Mouse (Mus musculus) midbrain, embryonic 15.5 days (tissue): ENCODE data around the gene Trp53. TPM values are rescaled to one million over a fixed set of nuclear protein-coding genes. Genes with fewer than 3 reads are reported as not detected.
"Not testable (repeated sequence)": the region's sequence is repeated elsewhere in the genome, so short reads cannot be mapped to it uniquely, and the experiment has no call there.

Experiments
- ATAC-seq: fragments of 200-750 bp; cut with Nextera tagmentation; replicated peaks from 2 replicates; pipeline ENCODE4 v1.8.0; 2017; ENCODE audit warnings: moderate TSS enrichment
- H3K27ac ChIP-seq: fragments of 300-500 bp; sonication (generic); 2 replicates; pipeline ENCODE4 v1.5.1; 2015; ENCODE audit warnings: mild to moderate bottlenecking, inconsistent platforms
- H3K27me3 ChIP-seq: fragments of 300-500 bp; sonication (generic); replicated peaks from 2 replicates; pipeline ENCODE4 v1.6.1; 2015; ENCODE audit warnings: inconsistent platforms
- H3K36me3 ChIP-seq: fragments of 300-500 bp; sonication (generic); replicated peaks from 2 replicates; pipeline ENCODE4 v1.6.1; 2015; ENCODE audit warnings: inconsistent platforms
- H3K4me1 ChIP-seq: fragments of 300-500 bp; sonication (generic); 2 replicates; pipeline ENCODE4 v1.6.1; 2015; ENCODE audit warnings: inconsistent platforms
- H3K4me2 ChIP-seq: fragments of 300-500 bp; sonication (generic); 2 replicates; pipeline ENCODE4 v1.6.1; 2015; ENCODE audit warnings: inconsistent platforms, mild to moderate bottlenecking, moderate library complexity
- H3K4me3 ChIP-seq: fragments of 300-500 bp; sonication (generic); 2 replicates; pipeline ENCODE4 v1.5.1; 2015; ENCODE audit warnings: mild to moderate bottlenecking, inconsistent platforms
- H3K9ac ChIP-seq: fragments of 300-500 bp; sonication (generic); 2 replicates; pipeline ENCODE4 v1.6.1; 2015; ENCODE audit warnings: mild to moderate bottlenecking, inconsistent platforms
- H3K9me3 ChIP-seq: fragments of 300-500 bp; sonication (generic); 2 replicates; pipeline ENCODE4 v1.6.1; 2016; ENCODE audit warnings: inconsistent platforms
- WGBS: fragments of 180-500 bp; shearing (Covaris S2); methylation state at CpG from one replicate; pipeline ENCODE4 v1.1.7; 2015; ENCODE audit warnings: mixed read lengths; 5-methylcytosine and 5-hydroxymethylcytosine counted together
- polyA plus RNA-seq: library from polyadenylated mRNA; unstranded; fragments of >200 nt; fragmentation: Nextera tagmentation; extraction: Ambion mirVana; gene quantifications from 2 replicates; pipeline ENCODE4 v1.2.1, GENCODE M21; 2015

Trp53 gene
- polyA plus RNA-seq, 1 experiment from 2014 or later = 60.4 TPM

- 88% methylated on average over 7 of the region's 7 CpGs for WGBS
- peaks cover 11% of the 10 kb centered on the region for H3K4me1 ChIP-seq
- no peaks in the 10 kb centered on the region for H3K36me3 ChIP-seq
- no peak overlapping the region for H3K4me2 ChIP-seq
- H3K4me3 ChIP-seq = no peak overlapping the region
- 0 out of 2 replicates have a peak, but pooled peaks cover under 1% of the 10 kb centered on the region for H3K27me3 ChIP-seq
- H3K9me3 ChIP-seq = no peaks in the 10 kb centered on the region
- no peak overlapping the region for H3K27ac ChIP-seq
- no peak overlapping the region for H3K9ac ChIP-seq
- no peak for ATAC-seq
These were observed 40.4 kb downstream of the Trp53 start for GRCm38 (mm10) chr11:69620394-69621081.

GRCm38 (mm10) chr11:69621571-69622268 lies 41.6 kb downstream of the Trp53 start, which contains the start of gene Sat2:
TSS of gene Sat2 (plus strand) at chr11:69622024.
- H3K36me3 ChIP-seq = no peaks in the 10 kb centered on the region
- peak within 1 kb of the TSS; percentile 50 for H3K4me3 ChIP-seq
- H3K9ac ChIP-seq = peak within 1 kb of the TSS; percentile 63
- H3K27ac ChIP-seq = peak within 1 kb of the TSS; percentile 82
- H3K4me2 ChIP-seq = peak within 1 kb of the TSS; percentile 79
- 0% methylated on average over 20 of the region's 20 CpGs for WGBS
- ATAC-seq = peak; percentile 90
- H3K9me3 ChIP-seq = no peaks in the 10 kb centered on the region
- H3K27me3 ChIP-seq = no peaks in the 10 kb centered on the region
- peaks cover 11% of the 10 kb centered on the region for H3K4me1 ChIP-seq

DNA sequence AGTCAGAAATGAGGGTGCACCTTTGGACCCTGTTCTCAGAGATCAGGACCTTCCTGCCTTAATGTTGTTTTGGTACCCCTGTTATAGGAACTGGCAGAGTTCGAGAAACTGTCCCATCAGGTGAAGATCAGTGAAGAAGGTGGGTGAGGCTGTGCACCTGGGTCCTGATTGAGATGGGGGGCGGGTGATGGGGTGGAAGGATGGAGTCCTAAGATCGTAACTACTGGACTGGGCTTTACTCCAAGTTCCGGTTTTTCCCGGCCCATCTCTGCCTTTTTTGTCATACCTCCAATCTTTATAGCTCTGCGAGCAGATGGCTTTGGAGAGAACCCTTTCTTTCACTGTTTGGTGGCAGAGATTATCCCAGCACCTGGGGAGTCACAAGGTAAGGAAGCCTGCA lies 42.2 kb downstream of the Trp53 start:
- Histone ChIP-seq H3K4me3 (peak overlapping the region; percentile 50), H3K9me3 (no peaks in the 10 kb centered on the region), H3K36me3 (no peaks in the 10 kb centered on the region), H3K9ac (peak overlapping the region; percentile 63), H3K4me2 (peak overlapping the region; percentile 79), H3K27ac (peak overlapping the region; percentile 82), H3K4me1 (peaks cover 11% of the 10 kb centered on the region), H3K27me3 (no peaks in the 10 kb centered on the region)
- peak; percentile 56 for ATAC-seq
- 47% methylated on average over 6 of the region's 6 CpGs for WGBS

- H3K27ac ChIP-seq = no peak overlapping the region; the same call in 1 of the 2 replicates
These were observed 42.8 kb downstream of the Trp53 start for GRCm38 (mm10) chr11:69623006-69623405.

GRCm38 (mm10) chr11:69624339-69624738 lies 44.2 kb downstream of the Trp53 start:
- H3K9ac ChIP-seq, H3K9me3 ChIP-seq, H3K27me3 ChIP-seq, H3K4me2 ChIP-seq, H3K27ac ChIP-seq, H3K36me3 ChIP-seq, ATAC-seq, H3K4me3 ChIP-seq: not testable (repeated sequence)
- WGBS = 86% methylated on average over 2 of the region's 2 CpGs
- H3K4me1 ChIP-seq = peaks cover 11% of the 10 kb centered on the region

More at GRCm38 (mm10) chr11:69623006-69623405, 42.8 kb downstream of the Trp53 start:
- WGBS = 72% methylated on average over 4 of the region's 4 CpGs
- Histone ChIP-seq H3K27me3 (no peaks in the 10 kb centered on the region), H3K4me3 (peak overlapping the region; percentile 50), H3K9me3 (no peaks in the 10 kb centered on the region), H3K4me1 (peaks cover 11% of the 10 kb centered on the region), H3K36me3 (no peaks in the 10 kb centered on the region), H3K4me2 (peak overlapping the region; percentile 79), H3K9ac (peak overlapping the region; percentile 63; the same call in 1 of the 2 replicates)
- no peak for ATAC-seq

- H3K27me3 ChIP-seq = no peaks in the 10 kb centered on the region
- 38% methylated on average over 6 of the region's 6 CpGs for WGBS
- no peak for ATAC-seq
These were observed 48.1 kb downstream of the Trp53 start for GRCm38 (mm10) chr11:69628286-69628685.

GRCm38 (mm10) chr11:69629802-69630201 lies 49.6 kb downstream of the Trp53 start:
- ATAC-seq = no peak
- Histone ChIP-seq H3K27ac (no peak overlapping the region), H3K9me3 (no peaks in the 10 kb centered on the region), H3K27me3 (no peaks in the 10 kb centered on the region), H3K36me3 (no peaks in the 10 kb centered on the region), H3K4me1 (peaks cover 17% of the 10 kb centered on the region), H3K4me2 (no peak overlapping the region), H3K9ac (no peak overlapping the region), H3K4me3 (no peak overlapping the region)
- WGBS = 63% methylated on average over 1 of the region's 1 CpGs

More at GRCm38 (mm10) chr11:69628286-69628685, 48.1 kb downstream of the Trp53 start:
- H3K4me3 ChIP-seq = no peak overlapping the region
- H3K9me3 ChIP-seq = no peaks in the 10 kb centered on the region
- H3K4me1 ChIP-seq = peaks cover 5% of the 10 kb centered on the region
- no peak overlapping the region for H3K4me2 ChIP-seq
- no peaks in the 10 kb centered on the region for H3K36me3 ChIP-seq
- H3K9ac ChIP-seq = no peak overlapping the region
- no peak overlapping the region for H3K27ac ChIP-seq

GRCm38 (mm10) chr11:69632284-69633089 lies 52.3 kb downstream of the Trp53 start, which contains the start of gene Fxr2:
TSS of gene Fxr2 (plus strand) at chr11:69632990.
- peak; percentile 99 for ATAC-seq
- H3K9me3 ChIP-seq = no peaks in the 10 kb centered on the region
- WGBS = under 1% methylated on average over 55 of the region's 56 CpGs

DNA sequence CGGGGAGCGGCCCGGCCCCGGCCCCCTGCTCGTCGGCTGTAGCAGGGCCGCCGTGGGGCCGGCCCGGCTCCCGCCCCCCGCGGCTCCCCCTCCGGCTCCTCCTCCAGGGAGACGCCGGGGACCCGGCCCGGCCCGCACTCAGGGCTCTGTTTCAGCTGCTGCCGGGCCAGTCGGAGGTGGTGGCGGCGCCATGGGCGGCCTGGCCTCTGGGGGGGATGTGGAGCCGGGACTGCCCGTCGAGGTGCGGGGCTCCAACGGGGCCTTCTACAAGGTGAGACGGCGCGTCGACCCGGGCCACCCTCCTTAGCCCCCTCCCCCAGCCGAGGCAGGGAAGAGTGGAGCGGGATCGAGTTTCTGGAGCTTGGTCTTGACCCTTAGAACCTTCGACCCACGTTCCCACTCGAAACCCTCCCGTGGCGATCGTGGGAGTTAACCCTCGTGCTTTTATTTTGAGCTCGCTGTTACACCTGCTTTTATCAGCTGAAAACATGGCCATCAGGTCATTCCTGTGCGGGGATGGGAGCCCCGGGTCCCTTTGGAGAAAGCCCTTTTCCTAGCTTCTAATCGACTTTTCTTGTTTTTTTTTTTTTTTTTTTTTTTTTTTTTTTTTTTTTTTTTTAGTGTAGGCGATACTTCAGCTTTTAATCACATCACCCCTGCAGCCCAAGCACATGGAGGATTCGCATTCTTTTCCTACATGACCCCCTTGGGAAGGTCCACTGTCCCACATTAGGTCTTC lies 53.1 kb downstream of the Trp53 start:
- H3K36me3 ChIP-seq = no peaks in the 10 kb centered on the region; the same call in 1 of the 2 replicates
- H3K4me3 ChIP-seq = peak overlapping the region; percentile 92
- H3K4me2 ChIP-seq = peak overlapping the region; percentile 59
- no peaks in the 10 kb centered on the region for H3K27me3 ChIP-seq
- ATAC-seq = peak; percentile 64
- H3K27ac ChIP-seq = peak overlapping the region; percentile 95
- peak overlapping the region; percentile 98 for H3K9ac ChIP-seq
- peaks cover 39% of the 10 kb centered on the region for H3K4me1 ChIP-seq
- WGBS = under 1% methylated on average over 33 of the region's 50 CpGs
- H3K9me3 ChIP-seq = no peaks in the 10 kb centered on the region

More at GRCm38 (mm10) chr11:69632284-69633089, 52.3 kb downstream of the Trp53 start, which contains the start of gene Fxr2:
- Histone ChIP-seq H3K9ac (peak within 1 kb of the TSS; percentile 98), H3K36me3 (no peaks in the 10 kb centered on the region; the same call in 1 of the 2 replicates), H3K27me3 (no peaks in the 10 kb centered on the region), H3K4me1 (peaks cover 39% of the 10 kb centered on the region), H3K4me2 (peak within 1 kb of the TSS; percentile 59), H3K4me3 (peak within 1 kb of the TSS; percentile 92), H3K27ac (peak within 1 kb of the TSS; percentile 95)

- Histone ChIP-seq H3K36me3 (peaks cover 7% of the 10 kb centered on the region; the same call in 1 of the 2 replicates), H3K9ac (no peak overlapping the region), H3K27ac (no peak overlapping the region), H3K9me3 (no peaks in the 10 kb centered on the region), H3K27me3 (no peaks in the 10 kb centered on the region), H3K4me1 (peaks cover 39% of the 10 kb centered on the region), H3K4me2 (peak overlapping the region; percentile 59), H3K4me3 (no peak overlapping the region)
- 83% methylated on average over 3 of the region's 3 CpGs for WGBS
- no peak for ATAC-seq
These were observed 55.3 kb downstream of the Trp53 start for GRCm38 (mm10) chr11:69635471-69635870.
